Mouse (Mus musculus) CH12.LX (cell line): Measurements from ENCODE around the gene Ecm1. TPM values are rescaled to one million over a fixed set of nuclear protein-coding genes. Genes with fewer than 3 reads are reported as not detected.
A peak's percentile ranks its signal among the peaks of the same experiment; 100 is the strongest.

Experiments
- DNase-seq: peaks from one replicate; pipeline ENCODE4 v3.0.0-alpha.2; 2013; ENCODE audit errors: extremely low read depth
- H3K27ac ChIP-seq: 2 replicates; pipeline ENCODE4 v1.5.1; 2012; ENCODE audit warnings: low read depth, mild to moderate bottlenecking, control low read depth, moderate library complexity; ENCODE audit not compliant: insufficient read depth
- H3K27me3 ChIP-seq: replicated peaks from 2 replicates; pipeline ENCODE3; 2012; ENCODE audit warnings: inconsistent platforms
- H3K36me3 ChIP-seq, 2 experiments: replicated peaks in 1 of 2; 2 replicates each; pipeline versions ENCODE3 to v1.6.1; 2012; ENCODE audit warnings: inconsistent platforms in 1 of 2, low read length in 1 of 2, mild to moderate bottlenecking in 1 of 2, mixed read lengths in 1 of 2, moderate library complexity in 1 of 2; ENCODE audit not compliant: control insufficient read depth in 1 of 2, insufficient read depth in 1 of 2
- H3K4me1 ChIP-seq, 2 experiments: 2 replicates each; pipeline ENCODE4 v1.6.1; 2012; ENCODE audit warnings: inconsistent platforms in 1 of 2, moderate library complexity in 1 of 2; ENCODE audit not compliant: insufficient read depth in 2 of 2, control insufficient read depth in 1 of 2
- H3K4me2 ChIP-seq: 2 replicates; pipeline ENCODE4 v1.6.1; 2012; ENCODE audit warnings: low read depth, mild to moderate bottlenecking, control low read depth; ENCODE audit not compliant: poor library complexity, insufficient read depth, severe bottlenecking
- H3K4me3 ChIP-seq, 3 experiments: fragments of 150-350 bp in 1 of 3; sonication (generic) in 1 of 3; replicated peaks in 1 of 3; 2 replicates each; pipeline versions ENCODE3 to v1.5.1; 2011 to 2012; ENCODE audit warnings: low read depth in 2 of 3, low read length in 2 of 3, mild to moderate bottlenecking in 2 of 3, moderate library complexity in 2 of 3, control low read depth in 1 of 3, improper control_type of control experiment in 1 of 3, inconsistent platforms in 1 of 3, mixed read lengths in 1 of 3; ENCODE audit not compliant: poor library complexity in 1 of 3
- H3K79me2 ChIP-seq: replicated peaks from 2 replicates; pipeline ENCODE4 v1.6.1; 2012; ENCODE audit warnings: mild to moderate bottlenecking, moderate library complexity; ENCODE audit not compliant: control insufficient read depth, poor library complexity, insufficient read depth, severe bottlenecking; ENCODE audit errors: extremely low read depth
- H3K9ac ChIP-seq: 2 replicates; pipeline ENCODE4 v1.6.1; 2012; ENCODE audit warnings: low read depth, mild to moderate bottlenecking, control low read depth, moderate library complexity; ENCODE audit not compliant: insufficient read depth
- H3K9me3 ChIP-seq: replicated peaks from 2 replicates; pipeline ENCODE3; 2012; ENCODE audit warnings: low read length, inconsistent platforms, mixed read lengths
- BHLHE40 ChIP-seq: IDR thresholded peaks from 2 replicates; pipeline ENCODE4 v1.6.1; 2011; ENCODE audit warnings: mild to moderate bottlenecking, low read depth, low read length, improper control_type of control experiment
- CHD2 ChIP-seq: IDR thresholded peaks from 2 replicates; pipeline ENCODE4 v1.6.1; 2011; ENCODE audit warnings: low read length, improper control_type of control experiment
- CTCF ChIP-seq, 2 experiments: IDR thresholded peaks in 1 of 2; conservative IDR thresholded peaks in 1 of 2; 2 replicates each; pipeline ENCODE4 v1.5.1; 2011 to 2012; ENCODE audit warnings: low read depth in 2 of 2, low read length in 2 of 2, improper control_type of control experiment in 1 of 2, inconsistent platforms in 1 of 2, mild to moderate bottlenecking in 1 of 2, moderate library complexity in 1 of 2
- GABPA ChIP-seq: IDR thresholded peaks from 2 replicates; pipeline ENCODE4 v1.6.1; 2012; ENCODE audit warnings: low read depth, low read length, improper control_type of control experiment, inconsistent platforms; ENCODE audit not compliant: insufficient replicate concordance
- MYC ChIP-seq: IDR thresholded peaks from 2 replicates; pipeline ENCODE4 v1.6.1; 2011; ENCODE audit warnings: low read depth, mild to moderate bottlenecking, improper control_type of control experiment, low read length
- RAD21 ChIP-seq: IDR thresholded peaks from 2 replicates; pipeline ENCODE4 v1.6.1; 2011; ENCODE audit warnings: low read depth, mild to moderate bottlenecking, low read length, improper control_type of control experiment, moderate library complexity
- RCOR1 ChIP-seq: conservative IDR thresholded peaks from 2 replicates; pipeline ENCODE4 v1.6.1; 2012; ENCODE audit warnings: low read depth, mild to moderate bottlenecking, inconsistent platforms, low read length, improper control_type of control experiment
- SMC3 ChIP-seq: IDR thresholded peaks from 2 replicates; pipeline ENCODE4 v1.6.1; 2011; ENCODE audit warnings: low read depth, low read length, improper control_type of control experiment
- TBP ChIP-seq: conservative IDR thresholded peaks from 2 replicates; pipeline ENCODE4 v1.6.1; 2011; ENCODE audit warnings: low read depth, low read length, improper control_type of control experiment
- ZMIZ1 ChIP-seq: IDR thresholded peaks from 2 replicates; pipeline ENCODE4 v1.6.1; 2012; ENCODE audit warnings: low read depth, mild to moderate bottlenecking, inconsistent platforms, low read length, improper control_type of control experiment
- ZNF384 ChIP-seq: IDR thresholded peaks from 2 replicates; pipeline ENCODE4 v1.6.1; 2012; ENCODE audit warnings: low read depth, low read length, improper control_type of control experiment, inconsistent platforms
- dilution Hi-C: fragments of 300-500 bp; cut with MboI; formaldehyde crosslinking; loops from 2 replicates; pipeline ENCODE4 v1.14.3; 2020; ENCODE audit warnings: low sequenced_read_pairs; ENCODE audit not compliant: extremely low pct_unique_long_range_greater_than_20kb, extremely low pct_ligation_motif_present
- in situ Hi-C: fragments of 300-500 bp; cut with MboI; formaldehyde crosslinking; loops from 3 replicates; pipeline ENCODE4 v1.14.3; 2019; ENCODE audit warnings: low sequenced_read_pairs, low pct_ligation_motif_present, low pct_unique_long_range_greater_than_20kb, mixed read lengths
- polyA plus RNA-seq: library from polyadenylated mRNA; unstranded; fragments of >175 nt; gene quantifications from 2 replicates; pipeline ENCODE4 v1.2.1, GENCODE M21; 2012; ENCODE audit warnings: low read depth; ENCODE audit not compliant: insufficient read length
- total RNA-seq, 2 experiments: library from RNA; depleted of rRNA; stranded (reverse); fragments of 300-350 nt in 1 of 2; fragments of >200 nt in 1 of 2; gene quantifications; 2 replicates each; pipeline ENCODE4 v1.2.3; 2012 to 2014

The Ecm1 gene
- total RNA-seq (2012; rRNA removed) = 0.42 and 1.0 TPM in 2 replicates
- total RNA-seq (2014; rRNA removed) = 0.40 and 1.00 TPM in 2 replicates
- polyA plus RNA-seq = 4.0 and 4.3 TPM in 2 replicates

DNA sequence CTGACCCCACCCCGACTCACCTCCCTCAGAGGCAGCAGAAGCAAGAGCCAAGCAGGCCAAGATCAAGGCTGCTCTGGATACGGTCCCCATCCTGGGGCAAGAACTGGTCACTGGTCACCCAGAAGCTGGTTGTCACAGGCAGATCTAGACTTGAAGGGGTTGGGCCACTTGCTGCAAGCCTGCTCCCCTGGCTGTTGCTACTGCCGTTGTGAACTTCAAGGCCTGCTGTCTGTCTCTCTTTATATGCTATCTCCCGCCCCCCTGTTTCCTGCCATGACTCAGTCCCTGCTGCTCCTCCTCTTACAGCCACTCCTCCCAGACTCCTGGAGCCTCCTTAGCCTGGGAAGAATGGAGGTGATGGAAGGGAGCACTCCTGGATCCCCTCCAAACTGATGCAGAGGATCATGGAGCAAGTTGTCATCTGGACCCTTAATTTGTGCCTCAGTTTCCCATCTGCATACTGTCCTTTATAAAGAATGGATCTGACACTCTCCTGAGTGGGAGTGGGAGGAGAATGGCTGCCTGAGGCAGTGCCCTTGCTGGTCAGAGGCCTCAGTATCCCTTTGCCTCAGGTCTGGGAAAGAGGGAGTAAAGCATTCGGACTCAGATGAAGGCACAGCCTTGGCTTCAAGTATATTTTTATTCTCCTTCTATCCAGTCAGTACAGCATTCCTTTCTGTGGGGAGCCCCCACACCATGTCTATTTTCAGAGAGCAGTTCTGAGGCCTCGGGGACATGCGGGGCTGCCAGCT, at the start of gene Ecm1:
Ecm1 (minus strand) TSS at position 217 of the 752 bp plus-strand sequence.
- H3K27ac ChIP-seq = no peak within 1 kb of the TSS
- no peaks in the 10 kb centered on the region for H3K27me3 ChIP-seq
- no peaks in the 10 kb centered on the region for H3K79me2 ChIP-seq
- no peak within 1 kb of the TSS for H3K4me2 ChIP-seq
- no peak for DNase-seq
- H3K9me3 ChIP-seq = no peaks in the 10 kb centered on the region
- TF ChIP-seq CHD2 (no peak), TBP (no peak), GABPA (no peak), ZMIZ1 (no peak), BHLHE40 (no peak)
- no peak within 1 kb of the TSS for H3K9ac ChIP-seq
- dilution Hi-C loops = no loop called here
- H3K4me1 ChIP-seq = peaks cover 3 to 21% of the 10 kb centered on the region in 2 experiments; a peak in 3 of 4 replicates
- H3K36me3 ChIP-seq = peaks cover 76 to 100% of the 10 kb centered on the region in 2 experiments
- H3K4me3 ChIP-seq = no peak within 1 kb of the TSS
- in situ Hi-C loops = no loop called here

- Histone ChIP-seq H3K27me3 (no peaks in the 10 kb centered on the region), H3K36me3 (peaks cover 48 to 75% of the 10 kb centered on the region in 2 experiments), H3K27ac (no peak overlapping the region), H3K4me3 (no peak overlapping the region), H3K79me2 (peaks cover 8% of the 10 kb centered on the region), H3K4me2 (no peak overlapping the region), H3K9ac (no peak overlapping the region), H3K9me3 (no peaks in the 10 kb centered on the region), H3K4me1 (peaks cover 0 to 13% of the 10 kb centered on the region in 2 experiments; a peak in 2 of 4 replicates)
- dilution Hi-C loops (no loop called here), in situ Hi-C loops (no loop called here)
- no peak for TF ChIP-seq ZNF384
- no peak for TF ChIP-seq SMC3
- TF ChIP-seq RCOR1 = no peak
- DNase-seq = no peak
These were observed 46.1 kb upstream of the Ecm1 start for GRCm38 (mm10) chr3:95785501-95785900.

DNA sequence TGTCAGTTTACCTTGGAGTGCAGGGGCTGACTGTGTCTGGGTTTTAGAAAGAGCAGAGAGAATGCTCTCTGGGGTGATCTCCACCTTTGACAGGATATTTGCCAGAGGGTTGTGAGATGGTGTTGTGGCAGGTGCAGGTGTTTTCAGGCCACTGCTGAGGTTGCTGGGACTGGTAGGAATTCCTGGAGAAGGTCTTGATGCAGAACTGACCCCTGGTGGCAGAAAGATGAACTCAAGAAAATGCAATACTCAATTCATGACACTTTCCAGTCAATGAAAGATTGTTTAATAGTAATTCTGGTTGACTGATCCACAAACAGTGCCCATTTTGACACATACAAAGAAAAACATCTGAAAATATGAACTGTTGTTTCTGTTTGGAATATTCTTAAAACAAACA, 32.6 kb upstream of the Ecm1 start:
- dilution Hi-C loops = no loop called here
- peaks cover 32 to 78% of the 10 kb centered on the region in 2 experiments for H3K36me3 ChIP-seq
- no peak overlapping the region for H3K4me3 ChIP-seq
- H3K79me2 ChIP-seq = no peaks in the 10 kb centered on the region
- H3K9me3 ChIP-seq = no peaks in the 10 kb centered on the region
- TF ChIP-seq MYC (no peak), SMC3 (peak; percentile 72), RAD21 (peak; percentile 65), CTCF (conservative IDR thresholded peaks at IDR 0.05 in 1 of 2, IDR thresholded peaks at IDR 0.05 in 1 of 2; ENCODE audit: low read depth in 2 of 2, low read length in 2 of 2) (peak; percentile 36 to 67; a peak in 3 of 4 replicates)
- TF ChIP-seq, all 38 proteins: peak for 3
- no peaks in the 10 kb centered on the region for H3K4me1 ChIP-seq
- in situ Hi-C loops = loop anchor here (25.0 kb wide), 1 partner anchor 260 kb away; no protein-coding TSS in a partner anchor
- no peak overlapping the region for H3K27ac ChIP-seq
- no peak overlapping the region for H3K9ac ChIP-seq
- H3K4me2 ChIP-seq = no peak overlapping the region
- DNase-seq = no peak
- H3K27me3 ChIP-seq = no peaks in the 10 kb centered on the region
